Comparison of ENCODE assay signal across 16 mouse cellular contexts in the genomic region with DNA sequence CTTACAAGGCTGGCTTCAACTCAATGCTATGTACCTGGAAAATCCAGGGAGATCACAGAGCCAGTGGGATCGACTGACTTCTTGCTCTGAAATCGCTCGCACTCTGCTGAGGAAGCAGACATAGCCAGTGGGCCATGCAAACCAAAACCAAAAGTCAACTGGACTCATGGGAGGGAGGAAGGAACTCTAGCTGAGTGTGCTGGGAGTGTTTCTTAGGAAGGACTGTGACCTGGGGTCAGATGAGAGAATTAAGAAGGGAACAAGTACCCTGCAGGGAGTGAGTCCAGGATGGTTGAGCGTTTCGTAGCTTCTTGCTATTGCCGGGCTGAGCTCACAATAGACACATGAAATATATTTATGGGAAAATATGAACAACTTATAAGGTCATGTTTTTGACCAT.
DNase-seq lines count a peak whose midpoint lies in the region; ATAC-seq lines count a peak whose summit lies in the region.
"Had no signal": no experiment of that assay in that cellular context is flagged by ENCODE, and none has a peak within 500 bp of the region (broad histone marks: within the 10 kb centered on the region; RNA-seq: fewer than 3 reads in every experiment).

No protein-coding gene starts in this region.

- no peak overlapping the region for H3K4me3 ChIP-seq in heart, embryonic 10.5 days
- no peak overlapping the region for H3K4me3 ChIP-seq in forebrain, embryonic 16.5 days (replicated peaks; ENCODE audit: low read length)
- H3K4me3 ChIP-seq: embryonic facial prominence, embryonic 12.5 days; layer of hippocampus, adult 2 months; liver, embryonic 13.5 days; midbrain, embryonic 15.5 days had no signal

- no peak overlapping the region for H3K9ac ChIP-seq in forebrain, embryonic 16.5 days (replicated peaks; ENCODE audit: low read depth, low read length)
- H3K9ac ChIP-seq: embryonic facial prominence, embryonic 12.5 days; liver, embryonic 13.5 days; midbrain, embryonic 15.5 days had no signal

- WGBS in heart, embryonic 10.5 days, result 89% methylated on average over 6 of the region's 6 CpGs
- WGBS in forebrain, embryonic 16.5 days, result 84% methylated on average over 6 of the region's 6 CpGs

- no peak overlapping the region for H3K4me2 ChIP-seq in forebrain, embryonic 16.5 days (ENCODE audit: low read length)
- H3K4me2 ChIP-seq: embryonic facial prominence, embryonic 12.5 days; liver, embryonic 13.5 days; midbrain, embryonic 15.5 days had no signal

- H3K4me1 ChIP-seq in heart, embryonic 10.5 days, result peaks cover 18% of the 10 kb centered on the region
- peaks cover 10% of the 10 kb centered on the region for H3K4me1 ChIP-seq in forebrain, embryonic 16.5 days (replicated peaks; ENCODE audit: control insufficient read depth, insufficient read depth, low read length)
- H3K4me1 ChIP-seq: embryonic facial prominence, embryonic 12.5 days; liver, embryonic 13.5 days; midbrain, embryonic 15.5 days had no signal

- H3K27me3 ChIP-seq in heart, embryonic 10.5 days (ENCODE audit: insufficient read depth, poor library complexity, severe bottlenecking), result no peaks in the 10 kb centered on the region
- no peaks in the 10 kb centered on the region for H3K27me3 ChIP-seq in forebrain, embryonic 16.5 days (replicated peaks; ENCODE audit: control insufficient read depth, insufficient read depth, low read length)
- H3K27me3 ChIP-seq: CH12.LX; embryonic facial prominence, embryonic 12.5 days; liver, embryonic 13.5 days; midbrain, embryonic 15.5 days had no signal

- peak; percentile 25 to 55 for DNase-seq in adrenal gland, adult (ENCODE audit: inconsistent age in 2 of 2, low spot score in 1 of 2)
- DNase-seq in adrenal gland, adult 8-10 months, result no peak
- peak; percentile 65 for DNase-seq in heart, adult 8-10 months (ENCODE audit: low spot score)
- no peak for DNase-seq in heart, embryonic 10.5 days (ENCODE audit: low spot score)
- peak; percentile 51 for DNase-seq in lung, postnatal 36 days
- DNase-seq in lung, postnatal 10 days, result no peak
- no peak for DNase-seq in cerebellum, adult 18-20 months
- DNase-seq: cerebellum, postnatal 36 days; liver, embryonic 13.5 days; thymus, postnatal 14 days had no signal

- H3K36me3 ChIP-seq in heart, embryonic 10.5 days, result peaks cover 3% of the 10 kb centered on the region; the same call in 1 of the 2 replicates
- no peaks in the 10 kb centered on the region for H3K36me3 ChIP-seq in forebrain, embryonic 16.5 days (ENCODE audit: control insufficient read depth, insufficient read depth)
- H3K36me3 ChIP-seq: embryonic facial prominence, embryonic 12.5 days; liver, embryonic 13.5 days; midbrain, embryonic 15.5 days had no signal

- H3K27ac ChIP-seq in heart, embryonic 10.5 days, result no peak overlapping the region
- no peak overlapping the region for H3K27ac ChIP-seq in forebrain, embryonic 16.5 days (ENCODE audit: low read length)
- H3K27ac ChIP-seq: embryonic facial prominence, embryonic 12.5 days; hindbrain, postnatal 0 days; layer of hippocampus, adult 2 months; liver, embryonic 13.5 days; midbrain, embryonic 15.5 days had no signal

- ATAC-seq in forebrain, embryonic 16.5 days, result no peak
- ATAC-seq: hindbrain, postnatal 0 days; midbrain, embryonic 15.5 days had no signal

- H3K9me3 ChIP-seq in heart, embryonic 10.5 days, result no peaks in the 10 kb centered on the region
- H3K9me3 ChIP-seq in forebrain, embryonic 16.5 days (ENCODE audit: control insufficient read depth, low read length), result no peaks in the 10 kb centered on the region
- H3K9me3 ChIP-seq: embryonic facial prominence, embryonic 12.5 days; liver, embryonic 13.5 days; midbrain, embryonic 15.5 days had no signal

Comparison
In these comparisons a context has a peak if more than half of its experiments do, and no peak if none do; other contexts are left out.
1. DNase-seq: peak in adrenal gland, adult (2 of 2), heart, adult 8-10 months (single experiment) and lung, postnatal 36 days (single experiment); none in adrenal gland, adult 8-10 months (single experiment), heart, embryonic 10.5 days (single experiment), lung, postnatal 10 days (single experiment) and cerebellum, adult 18-20 months (0 of 2).